Mouse (Mus musculus): ENCODE results near the gene Nppa. TPM values are rescaled to one million over a fixed set of nuclear protein-coding genes. Genes with fewer than 3 reads are reported as not detected.

Gene Nppa
- total RNA-seq (2023), result not detected in 2 replicates

DNA sequence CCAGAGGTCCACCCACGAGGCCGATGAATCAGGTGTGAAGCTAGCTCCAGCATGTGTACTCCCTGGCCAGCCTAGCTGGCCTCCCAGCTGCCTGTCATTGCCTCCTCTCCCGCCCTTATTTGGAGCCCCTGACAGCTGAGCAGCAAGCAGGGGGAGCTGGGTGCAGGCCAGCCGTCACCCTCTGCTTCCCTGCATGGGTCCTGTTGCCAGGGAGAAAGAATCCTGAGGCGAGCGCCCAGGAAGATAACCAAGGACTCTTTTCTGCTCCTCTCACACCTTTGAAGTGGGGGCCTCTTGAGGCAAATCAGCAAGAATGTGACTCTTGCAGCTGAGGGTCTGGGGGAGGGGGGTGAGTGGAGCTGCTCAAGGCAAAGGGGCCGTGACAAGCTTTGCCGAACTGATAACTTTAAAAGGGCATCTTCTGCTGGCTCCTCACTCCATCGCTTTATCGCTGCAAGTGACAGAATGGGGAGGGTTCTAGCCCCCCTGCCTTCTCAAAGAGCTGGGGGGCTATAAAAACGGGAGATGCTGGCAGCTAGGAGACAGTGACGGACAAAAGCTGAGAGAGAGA, at the start of gene Nppa:
Gene Nppa (plus strand): TSS at position 521 of the 571 bp plus-strand sequence.

DNA sequence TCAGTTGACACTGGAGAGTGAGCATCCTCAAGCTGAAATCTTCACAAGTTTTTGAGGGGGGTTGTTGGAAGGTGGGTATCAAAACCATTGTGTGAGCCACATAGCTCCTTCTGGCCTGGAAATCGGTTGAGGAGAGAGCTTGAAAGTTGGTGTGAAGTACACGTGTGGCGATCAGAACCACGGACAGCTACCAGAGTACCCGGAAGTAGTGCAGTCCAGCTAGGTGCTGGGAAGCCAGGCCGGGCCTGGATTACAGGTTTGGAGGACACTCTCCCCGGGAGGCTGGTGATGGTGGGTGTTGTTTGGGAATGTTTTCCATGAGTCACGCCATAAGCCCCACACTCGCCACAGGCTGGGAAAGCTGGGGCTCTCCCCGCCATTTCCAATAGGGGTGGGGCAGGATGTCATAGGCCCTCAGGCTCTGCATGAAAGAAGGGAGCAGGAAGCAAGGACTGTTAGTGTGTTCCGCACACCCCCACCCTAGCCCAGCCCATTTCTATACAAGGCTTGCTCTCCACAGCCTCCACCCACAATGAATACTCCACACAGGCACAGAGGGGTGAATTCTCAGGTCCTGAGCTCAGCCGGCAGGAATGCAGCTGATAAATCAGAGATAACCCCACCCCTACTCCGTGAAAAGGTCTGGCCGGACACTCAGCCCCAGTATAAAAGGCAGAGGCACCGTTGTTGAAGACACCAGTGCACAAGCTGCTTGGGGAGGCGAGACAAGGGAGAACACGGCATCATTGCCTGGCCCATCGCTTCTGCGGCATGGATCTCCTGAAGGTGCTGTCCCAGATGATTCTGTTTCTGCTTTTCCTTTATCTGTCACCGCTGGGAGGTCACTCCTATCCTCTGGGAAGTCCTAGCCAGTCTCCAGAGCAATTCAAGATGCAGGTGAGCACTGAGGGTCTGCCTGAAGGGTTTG, 15.1 kb upstream of the Nppa start, which contains the start of gene Nppb:
Gene Nppb (plus strand): TSS at position 584 of the 928 bp plus-strand sequence.

DNA sequence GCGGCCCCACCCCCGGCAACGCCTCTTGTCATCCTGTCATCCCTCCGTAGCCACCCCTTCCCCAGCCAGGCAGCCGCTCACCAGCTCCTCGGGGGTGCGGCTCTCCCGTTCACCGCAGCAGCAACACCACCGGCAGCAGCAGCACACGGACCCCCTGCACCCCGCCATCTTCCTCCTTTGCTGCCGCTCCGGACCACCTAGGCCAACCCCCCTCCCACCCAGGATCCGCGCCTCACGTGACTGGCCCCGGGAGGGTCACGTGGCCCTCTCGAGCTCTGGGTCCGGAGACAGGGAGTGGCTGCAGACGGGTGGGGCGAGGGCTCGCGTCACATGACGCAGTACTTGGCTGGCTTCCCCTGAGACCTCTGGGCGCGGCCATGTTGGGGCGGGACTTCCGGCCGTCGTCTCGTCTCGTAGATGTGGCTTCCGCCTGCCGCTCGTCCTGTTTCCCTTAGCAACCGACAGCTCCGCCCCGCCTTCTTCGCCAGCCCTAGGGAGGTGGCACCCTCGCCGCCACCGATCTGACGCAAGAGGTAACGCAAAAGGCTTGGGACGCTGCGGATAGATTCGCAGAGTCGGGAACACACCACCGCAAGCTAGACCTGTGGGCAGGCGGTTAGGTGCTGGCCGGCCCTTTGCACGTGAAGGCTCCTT, 38.2 kb downstream of the Nppa start, which contains the start of the genes Clcn6 and Mthfr:
Gene Clcn6 (minus strand): TSS at position 222 of the 654 bp plus-strand sequence.
Gene Mthfr (plus strand): TSS at position 478 of the 654 bp plus-strand sequence.

Other genes starting within 250 kb of the Nppa start
- 7.7 and 8.7 TPM in 2 replicates for gene Zfp984, start 190.9 kb upstream of the Nppa start, total RNA-seq (2023)
- gene Zfp933, start 152.4 kb upstream of the Nppa start, total RNA-seq (2023), result 1.6 and 2.9 TPM in 2 replicates
- gene Miip, start 131.9 kb upstream of the Nppa start, total RNA-seq (2023), result 25.1 and 38.1 TPM in 2 replicates
- 3.2 and 4.5 TPM in 2 replicates for gene Fv1, start 131.7 kb upstream of the Nppa start, total RNA-seq (2023)
- 67.5 and 70.7 TPM in 2 replicates for gene Mfn2, start 96.0 kb upstream of the Nppa start, total RNA-seq (2023)
- gene Plod1, start 64.0 kb upstream of the Nppa start, total RNA-seq (2023), result 19.2 and 20.5 TPM in 2 replicates
- 54.9 and 75.9 TPM in 2 replicates for gene 2510039O18Rik, start 59.8 kb upstream of the Nppa start, total RNA-seq (2023)
- not detected in 2 replicates for gene Nppb, start 14.9 kb upstream of the Nppa start, total RNA-seq (2023)
- 13.2 and 21.3 TPM in 2 replicates for gene Clcn6, start 38.1 kb downstream of the Nppa start, total RNA-seq (2023)
- gene Mthfr, start 38.4 kb downstream of the Nppa start, total RNA-seq (2023), result 10.2 and 10.7 TPM in 2 replicates
- gene Agtrap, start 87.3 kb downstream of the Nppa start, total RNA-seq (2023), result 72.4 and 83.5 TPM in 2 replicates
- gene Mad2l2, start 129.7 kb downstream of the Nppa start, total RNA-seq (2023), result 5.2 and 10.6 TPM in 2 replicates
- gene Draxin, start 130.0 kb downstream of the Nppa start, total RNA-seq (2023), result not detected in 2 replicates
- gene Fbxo6, start 151.4 kb downstream of the Nppa start, total RNA-seq (2023), result 13.5 and 15.8 TPM in 2 replicates
- gene Fbxo44, start 159.8 kb downstream of the Nppa start, total RNA-seq (2023), result not detected in 2 replicates
- not detected in 2 replicates for gene Fbxo2, start 159.9 kb downstream of the Nppa start, total RNA-seq (2023)